Mouse (Mus musculus) heart, embryonic 16.5 days (tissue): ENCODE data around the gene Il12rb1. TPM values are rescaled to one million over a fixed set of nuclear protein-coding genes. Genes with fewer than 3 reads are reported as not detected.

Experiments used
- ATAC-seq: fragments of 200-750 bp; cut with Nextera tagmentation; replicated peaks from 2 replicates; pipeline ENCODE4 v1.8.0; 2017; ENCODE audit warnings: moderate number of reproducible peaks; ENCODE audit not compliant: insufficient read depth, low FRiP score; ENCODE audit errors: extremely low read depth
- H3K27ac ChIP-seq: fragments of 300-500 bp; sonication (generic); 2 replicates; pipeline ENCODE4 v1.5.1; 2014; ENCODE audit warnings: mild to moderate bottlenecking, low read length, control low read depth, moderate library complexity
- H3K27me3 ChIP-seq: fragments of 300-500 bp; sonication (generic); 2 replicates; pipeline ENCODE4 v1.6.1; 2014; ENCODE audit warnings: low read length, mixed read lengths; ENCODE audit not compliant: control insufficient read depth, insufficient read depth
- H3K36me3 ChIP-seq: fragments of 300-500 bp; sonication (generic); 2 replicates; pipeline ENCODE4 v1.6.1; 2014; ENCODE audit not compliant: control insufficient read depth, insufficient read depth
- H3K4me1 ChIP-seq: fragments of 300-500 bp; sonication (generic); 2 replicates; pipeline ENCODE4 v1.6.1; 2014; ENCODE audit warnings: low read length, mixed read lengths; ENCODE audit not compliant: control insufficient read depth, insufficient read depth
- H3K4me2 ChIP-seq: fragments of 300-500 bp; sonication (generic); 2 replicates; pipeline ENCODE4 v1.6.1; 2014; ENCODE audit warnings: low read depth, mild to moderate bottlenecking, control low read depth, low read length
- H3K4me3 ChIP-seq: fragments of 300-500 bp; sonication (generic); 2 replicates; pipeline ENCODE4 v1.5.1; 2014; ENCODE audit warnings: mild to moderate bottlenecking, control low read depth, low read length
- H3K9ac ChIP-seq: fragments of 300-500 bp; sonication (generic); 2 replicates; pipeline ENCODE4 v1.6.1; 2014; ENCODE audit warnings: low read length, control low read depth
- H3K9me3 ChIP-seq: fragments of 300-500 bp; sonication (generic); replicated peaks from 2 replicates; pipeline ENCODE4 v1.6.1; 2016; ENCODE audit warnings: low read length; ENCODE audit not compliant: control insufficient read depth
- WGBS: fragments of 180-500 bp; shearing (Covaris S2); extraction: QIAGEN DNeasy Blood & Tissue Kit; methylation state at CpG from one replicate; pipeline ENCODE4 v1.1.7; 2014; 5-methylcytosine and 5-hydroxymethylcytosine counted together
- polyA plus RNA-seq: library from polyadenylated mRNA; unstranded; fragments of >200 nt; fragmentation: Nextera tagmentation; extraction: Ambion mirVana; gene quantifications from 2 replicates; pipeline ENCODE4 v1.2.1, GENCODE M21; 2015

The Il12rb1 gene
- polyA plus RNA-seq, 1 experiment from 2014 or later, result 1.6 TPM

DNA sequence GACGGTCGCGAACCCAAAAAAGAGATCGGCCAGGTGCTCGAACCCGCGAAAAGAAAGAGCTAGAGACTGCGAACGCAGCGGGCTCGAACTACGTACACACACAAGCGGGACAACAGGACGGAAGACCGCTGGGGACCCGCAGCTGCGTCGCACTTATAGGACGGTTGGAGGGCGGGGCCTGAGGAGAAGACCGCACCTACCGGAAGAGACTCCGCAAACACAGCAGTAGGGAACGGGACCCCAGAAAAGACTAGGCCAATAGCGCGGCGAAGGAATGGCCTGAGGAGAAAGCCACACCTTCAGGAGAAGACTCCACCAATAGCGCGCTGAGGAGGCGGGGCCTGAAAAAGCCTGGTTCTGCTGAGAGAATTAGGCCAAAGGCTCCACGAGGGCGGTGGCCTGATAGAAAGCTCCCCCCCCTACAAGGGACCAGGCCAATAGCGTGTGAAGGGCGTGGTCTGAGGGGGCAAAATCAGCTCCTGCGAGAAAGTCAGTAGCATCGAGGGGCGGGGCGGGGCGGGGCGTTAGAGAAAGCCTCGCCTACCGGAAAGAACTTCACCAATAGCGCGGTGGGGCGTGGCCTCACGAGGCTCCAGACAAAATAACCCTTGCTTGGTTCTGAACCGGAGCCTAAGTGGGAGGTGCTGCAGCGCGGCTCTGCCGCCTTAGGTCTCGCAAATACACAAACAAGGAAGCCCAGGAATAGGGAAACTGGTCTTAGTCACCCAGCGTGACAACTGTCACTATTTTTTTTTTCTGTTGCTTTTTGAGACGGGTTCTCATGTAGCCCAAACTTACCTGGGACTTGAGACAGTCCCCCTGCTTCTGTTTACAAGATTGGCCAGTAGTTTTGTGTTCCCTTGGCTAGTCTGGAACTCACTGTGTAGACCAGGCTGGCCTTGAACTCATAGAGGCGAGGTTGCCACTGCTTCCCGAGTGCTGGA, 31.4 kb downstream of the Il12rb1 start, which contains the start of gene Arrdc2:
Arrdc2 (minus strand) TSS at position 313 of the 944 bp plus-strand sequence.
- peak; percentile 97 for ATAC-seq
- H3K27me3 ChIP-seq, result no peaks in the 10 kb centered on the region; the same call in 1 of the 2 replicates
- H3K36me3 ChIP-seq, result 0 out of 2 replicates have a peak, but pooled peaks cover 5% of the 10 kb centered on the region
- peak within 1 kb of the TSS; percentile 90 for H3K9ac ChIP-seq
- peak within 1 kb of the TSS; percentile 86 for H3K4me3 ChIP-seq
- no peaks in the 10 kb centered on the region for H3K9me3 ChIP-seq
- peaks cover 7% of the 10 kb centered on the region for H3K4me1 ChIP-seq
- peak within 1 kb of the TSS; percentile 91 for H3K4me2 ChIP-seq
- WGBS, result 2% methylated on average over 55 of the region's 55 CpGs
- H3K27ac ChIP-seq, result peak within 1 kb of the TSS; percentile 92

DNA sequence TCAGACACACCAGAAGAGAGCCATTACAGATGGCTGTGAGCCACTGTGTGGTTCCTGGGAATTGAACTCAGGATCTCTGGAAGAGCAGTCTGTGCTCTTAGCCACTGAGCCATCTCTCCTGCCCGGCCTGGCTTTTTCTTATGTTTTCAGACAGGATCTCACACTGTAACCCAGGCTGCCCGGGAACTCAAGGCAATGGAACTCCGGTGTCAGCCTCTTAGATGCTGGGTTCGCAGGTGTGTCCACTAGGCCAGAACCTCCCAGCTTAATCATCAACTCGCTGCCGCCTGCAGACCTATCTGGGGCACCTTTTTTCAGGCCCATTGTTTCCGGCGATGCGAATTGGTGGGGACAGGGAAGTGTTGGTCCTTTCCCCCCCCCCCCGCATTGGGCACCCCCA, 32.3 kb downstream of the Il12rb1 start:
- no peak overlapping the region for H3K4me2 ChIP-seq
- no peak overlapping the region for H3K27ac ChIP-seq
- 49% methylated on average over 10 of the region's 10 CpGs for WGBS

DNA sequence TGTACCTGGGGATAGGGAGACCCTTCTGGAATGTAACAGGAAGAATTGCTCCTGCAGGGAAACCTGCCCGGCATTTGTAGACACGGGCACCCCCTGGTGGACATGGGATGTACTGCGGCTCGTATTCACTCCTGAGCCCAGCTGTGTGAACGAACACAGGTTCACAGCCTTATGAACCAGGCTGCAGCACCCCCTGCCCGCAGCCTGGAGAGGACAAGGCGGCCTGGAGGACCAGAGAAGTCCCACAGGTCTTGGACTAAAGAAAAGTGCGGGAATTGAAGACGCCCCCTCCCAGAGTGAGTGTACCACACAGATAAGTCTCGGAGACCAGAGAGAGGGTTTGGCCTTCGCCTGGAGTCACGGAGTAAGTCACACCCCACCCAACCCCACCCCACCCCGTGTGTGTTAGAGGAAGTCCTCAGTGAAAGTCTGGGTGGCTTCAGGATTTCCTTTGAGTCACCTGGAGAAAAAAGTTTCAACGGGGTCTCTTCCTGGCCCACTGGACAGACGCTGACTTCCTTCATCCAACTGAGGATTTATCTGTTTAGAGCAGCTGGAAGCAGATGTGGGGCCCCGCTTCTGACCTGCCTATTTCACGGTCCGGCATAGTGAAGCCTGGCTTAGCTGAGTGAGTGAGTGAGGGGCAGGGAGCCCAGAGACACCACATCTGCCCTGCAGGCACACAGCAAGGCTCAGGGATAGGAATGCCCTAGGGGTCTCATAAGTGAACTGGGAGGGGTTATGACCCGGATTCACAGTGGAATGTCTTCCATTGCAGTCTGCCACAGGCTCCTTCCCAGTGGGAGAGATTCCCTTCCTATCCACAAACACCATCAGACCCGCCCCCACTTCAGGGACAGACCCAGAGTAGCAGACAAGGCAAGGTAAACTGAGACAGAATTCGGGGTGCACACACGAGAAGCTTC, 33.2 kb downstream of the Il12rb1 start:
- Histone ChIP-seq H3K27ac (no peak overlapping the region), H3K4me1 (peaks cover 7% of the 10 kb centered on the region), H3K36me3 (no peaks in the 10 kb centered on the region), H3K4me3 (no peak overlapping the region), H3K27me3 (no peaks in the 10 kb centered on the region; the same call in 1 of the 2 replicates), H3K4me2 (no peak overlapping the region), H3K9me3 (no peaks in the 10 kb centered on the region), H3K9ac (0 out of 2 replicates have a peak overlapping the region, but pooled peaks have one; percentile 13)
- no peak for ATAC-seq
- 34% methylated on average over 22 of the region's 22 CpGs for WGBS

More for the DNA sequence above, 32.3 kb downstream of the Il12rb1 start:
- Histone ChIP-seq H3K9ac (no peak overlapping the region), H3K27me3 (no peaks in the 10 kb centered on the region; the same call in 1 of the 2 replicates), H3K4me1 (peaks cover 7% of the 10 kb centered on the region), H3K4me3 (no peak overlapping the region), H3K9me3 (no peaks in the 10 kb centered on the region), H3K36me3 (0 out of 2 replicates have a peak, but pooled peaks cover 3% of the 10 kb centered on the region)
- ATAC-seq, result no peak

DNA sequence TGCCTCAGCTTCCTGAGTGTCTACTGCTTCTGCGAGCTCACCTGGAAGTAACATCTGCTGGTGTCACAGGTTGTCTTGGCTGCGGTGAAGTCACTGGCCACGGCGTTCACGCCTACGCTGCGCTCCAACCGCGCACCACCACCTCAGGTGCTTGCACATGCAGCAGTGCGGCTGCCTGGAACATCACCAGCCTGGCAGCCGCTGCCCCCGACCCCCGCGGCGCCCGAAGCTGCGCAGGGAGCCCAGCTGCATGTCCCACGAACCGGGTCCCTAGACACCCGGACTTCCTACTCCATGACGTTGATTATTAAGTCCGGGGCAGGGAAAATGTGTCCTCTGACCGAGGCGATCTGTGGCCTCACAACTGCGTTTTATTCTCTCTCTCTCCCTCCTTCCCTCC, 34.2 kb downstream of the Il12rb1 start:
- Histone ChIP-seq H3K4me1 (peaks cover 7% of the 10 kb centered on the region), H3K4me3 (no peak overlapping the region), H3K27ac (no peak overlapping the region), H3K27me3 (no peaks in the 10 kb centered on the region; the same call in 1 of the 2 replicates), H3K36me3 (no peaks in the 10 kb centered on the region), H3K4me2 (no peak overlapping the region), H3K9me3 (no peaks in the 10 kb centered on the region), H3K9ac (no peak overlapping the region)
- WGBS, result 66% methylated on average over 25 of the region's 25 CpGs
- no peak for ATAC-seq

DNA sequence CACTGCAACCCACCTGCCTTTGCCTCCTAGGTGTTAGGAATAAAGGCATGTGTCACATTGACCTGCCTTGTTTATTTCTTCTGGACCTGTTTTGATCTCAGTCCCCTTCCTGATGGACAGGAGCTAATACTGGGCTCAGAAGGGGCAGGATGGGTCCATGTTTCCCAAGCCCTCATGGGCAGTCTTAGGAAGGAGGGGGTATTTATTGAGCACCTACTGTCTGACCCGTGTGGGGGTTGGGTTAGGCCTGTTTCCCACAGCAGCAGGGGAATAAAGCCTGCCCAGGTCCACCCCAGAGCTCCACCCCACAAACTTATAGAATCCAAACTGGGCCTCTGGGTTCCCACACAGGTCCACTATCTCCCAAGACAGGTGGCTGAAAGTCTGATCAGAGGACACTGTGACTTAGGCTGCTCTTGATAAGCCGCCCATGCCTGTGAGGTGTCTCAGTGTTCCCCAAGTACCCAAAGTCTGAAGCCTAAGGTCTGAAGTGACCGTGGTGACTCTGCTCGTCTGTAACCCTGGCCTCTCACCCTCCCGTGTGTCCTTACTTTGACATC, 35.0 kb downstream of the Il12rb1 start:
- no peaks in the 10 kb centered on the region; the same call in 1 of the 2 replicates for H3K27me3 ChIP-seq
- no peak overlapping the region for H3K4me3 ChIP-seq
- H3K4me1 ChIP-seq, result peaks cover 7% of the 10 kb centered on the region
- no peaks in the 10 kb centered on the region for H3K9me3 ChIP-seq
- H3K36me3 ChIP-seq, result no peaks in the 10 kb centered on the region
- H3K9ac ChIP-seq, result no peak overlapping the region
- no peak overlapping the region for H3K27ac ChIP-seq
- no peak overlapping the region for H3K4me2 ChIP-seq
- no peak for ATAC-seq
- 76% methylated on average over 5 of the region's 5 CpGs for WGBS

DNA sequence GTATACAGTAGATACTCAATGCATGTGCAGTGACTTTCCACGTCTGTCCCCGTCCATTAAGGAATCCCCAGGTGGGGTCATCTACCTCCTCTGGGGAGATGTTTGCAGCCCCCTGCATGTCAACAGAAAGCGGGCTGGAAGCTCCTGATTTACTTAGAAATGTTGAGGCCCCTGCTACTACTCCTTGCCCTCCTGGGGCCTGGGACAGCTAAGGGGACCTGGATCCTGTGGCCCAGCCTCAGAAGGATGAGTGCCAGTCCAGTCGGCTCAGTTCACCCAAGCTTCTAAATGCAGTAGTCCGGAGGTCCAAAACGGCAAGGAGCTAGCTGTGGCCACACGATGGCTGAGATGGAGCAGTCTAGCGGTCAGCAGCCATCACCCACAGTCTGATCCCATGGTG, 35.7 kb downstream of the Il12rb1 start:
- 83% methylated on average over 8 of the region's 8 CpGs for WGBS
- no peak for ATAC-seq
- no peak overlapping the region for H3K4me2 ChIP-seq
- no peaks in the 10 kb centered on the region for H3K9me3 ChIP-seq
- no peaks in the 10 kb centered on the region for H3K36me3 ChIP-seq
- H3K9ac ChIP-seq, result no peak overlapping the region
- 0 out of 2 replicates have a peak, but pooled peaks cover 2% of the 10 kb centered on the region for H3K4me1 ChIP-seq
- no peak overlapping the region for H3K27ac ChIP-seq
- H3K27me3 ChIP-seq, result no peaks in the 10 kb centered on the region; the same call in 1 of the 2 replicates
- no peak overlapping the region for H3K4me3 ChIP-seq

DNA sequence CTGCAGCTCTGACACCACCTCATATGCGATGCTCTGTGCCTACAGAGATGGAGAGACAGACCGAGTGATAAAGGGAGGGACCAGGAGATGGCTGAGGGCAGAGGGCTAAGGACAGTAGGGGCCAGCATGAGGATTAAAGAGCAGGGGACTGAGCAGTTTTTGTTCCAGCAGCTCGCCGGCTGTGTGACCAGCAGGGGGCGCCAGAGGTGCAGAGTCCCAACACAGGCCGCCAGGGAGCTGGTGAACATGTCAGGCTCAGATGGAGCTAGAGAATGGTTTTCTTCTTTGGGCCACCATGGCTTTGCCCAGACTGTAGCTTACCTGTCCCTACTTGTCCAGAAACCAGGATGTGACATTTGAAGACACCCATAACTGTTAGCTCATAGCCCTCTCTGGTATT, 36.3 kb downstream of the Il12rb1 start:
- WGBS, result 2% methylated on average over 6 of the region's 6 CpGs
- Histone ChIP-seq H3K9me3 (no peaks in the 10 kb centered on the region), H3K4me3 (no peak overlapping the region), H3K9ac (no peak overlapping the region), H3K27ac (no peak overlapping the region), H3K36me3 (no peaks in the 10 kb centered on the region), H3K27me3 (no peaks in the 10 kb centered on the region; the same call in 1 of the 2 replicates), H3K4me1 (0 out of 2 replicates have a peak, but pooled peaks cover 2% of the 10 kb centered on the region), H3K4me2 (no peak overlapping the region)
- ATAC-seq, result no peak

DNA sequence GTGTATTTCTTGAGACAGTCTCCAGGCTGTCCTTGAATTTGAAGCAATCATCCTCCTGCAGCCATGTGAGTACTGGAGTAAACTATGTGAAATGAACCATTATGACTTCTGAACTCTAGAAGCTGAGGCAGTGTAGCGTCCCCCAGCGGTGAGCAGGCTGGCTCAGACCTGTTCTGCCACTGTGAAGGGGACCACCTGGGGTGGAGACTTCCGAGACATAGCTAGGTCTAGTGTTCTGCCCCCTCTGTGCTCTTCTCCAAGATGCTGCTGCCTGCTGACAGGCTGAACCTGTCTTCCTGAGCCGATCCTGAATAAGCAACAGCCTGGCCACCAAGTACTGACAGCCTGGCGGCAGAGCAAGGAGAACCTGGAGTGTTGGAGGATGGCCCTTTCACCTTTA, 36.9 kb downstream of the Il12rb1 start:
- 44% methylated on average over 5 of the region's 5 CpGs for WGBS

More for the DNA sequence above, 36.9 kb downstream of the Il12rb1 start:
- Histone ChIP-seq H3K4me3 (no peak overlapping the region), H3K36me3 (no peaks in the 10 kb centered on the region), H3K9me3 (no peaks in the 10 kb centered on the region), H3K27me3 (no peaks in the 10 kb centered on the region; the same call in 1 of the 2 replicates), H3K4me2 (no peak overlapping the region), H3K9ac (no peak overlapping the region), H3K27ac (no peak overlapping the region), H3K4me1 (0 out of 2 replicates have a peak, but pooled peaks cover under 1% of the 10 kb centered on the region)
- ATAC-seq, result no peak
